Comparison of ENCODE assay signal across 8 mouse cellular contexts in genomic region chr4:144891121-144891711, GRCm38 (mm10). TPM values are rescaled to one million over a fixed set of nuclear protein-coding genes. Genes with fewer than 3 reads are reported as not detected.
DNase-seq lines count a peak whose midpoint lies in the region; ATAC-seq and TF ChIP-seq lines count a peak whose summit lies in the region.

No protein-coding gene starts in this region.

- peak; percentile 54 for DNase-seq in forebrain, embryonic 11.5 days (ENCODE audit: low spot score)
- DNase-seq in G1E (ENCODE audit: low spot score) (no peak), MN1 (ENCODE audit: low spot score) (no peak)
- no peak for DNase-seq in hindbrain, embryonic 14.5 days (ENCODE audit: low spot score)
- DNase-seq in liver, embryonic 11.5 days (ENCODE audit: low spot score), result no peak

- TF ChIP-seq CTCF in G1E (IDR thresholded peaks at IDR 0.05; ENCODE audit: low read depth, low read length), result no peak

- no peak overlapping the region for H3K4me2 ChIP-seq in forebrain, embryonic 11.5 days (ENCODE audit: low read depth, low read length, severe bottlenecking)
- H3K4me2 ChIP-seq in forebrain, embryonic 15.5 days (replicated peaks), result no peak overlapping the region
- peak overlapping the region; percentile 95 for H3K4me2 ChIP-seq in embryonic facial prominence, embryonic 15.5 days (replicated peaks)
- peak overlapping the region; percentile 90 for H3K4me2 ChIP-seq in hindbrain, embryonic 14.5 days (replicated peaks)
- H3K4me2 ChIP-seq in liver, embryonic 11.5 days, result peak overlapping the region; percentile 89
- peak overlapping the region; percentile 85 for H3K4me2 ChIP-seq in neural tube, embryonic 13.5 days

- peaks cover 24% of the 10 kb centered on the region for H3K27me3 ChIP-seq in forebrain, embryonic 11.5 days (ENCODE audit: control insufficient read depth, insufficient read depth, low read length)
- H3K27me3 ChIP-seq in forebrain, embryonic 15.5 days, result peaks cover 23% of the 10 kb centered on the region
- H3K27me3 ChIP-seq in G1E (ENCODE audit: insufficient read depth, low read length), result peaks cover 20% of the 10 kb centered on the region; the same call in 1 of the 2 replicates
- H3K27me3 ChIP-seq in embryonic facial prominence, embryonic 15.5 days, result no peaks in the 10 kb centered on the region
- H3K27me3 ChIP-seq in hindbrain, embryonic 14.5 days (ENCODE audit: control insufficient read depth, insufficient read depth, low read length), result peaks cover 24% of the 10 kb centered on the region
- H3K27me3 ChIP-seq in liver, embryonic 11.5 days (replicated peaks; ENCODE audit: control insufficient read depth, insufficient read depth, low read length), result peaks cover 18% of the 10 kb centered on the region
- peaks cover 13% of the 10 kb centered on the region; the same call in 1 of the 2 replicates for H3K27me3 ChIP-seq in neural tube, embryonic 13.5 days

- no peak overlapping the region for H3K9ac ChIP-seq in forebrain, embryonic 11.5 days (ENCODE audit: low read length)
- no peak overlapping the region for H3K9ac ChIP-seq in forebrain, embryonic 15.5 days (replicated peaks)
- no peak overlapping the region for H3K9ac ChIP-seq in embryonic facial prominence, embryonic 15.5 days
- no peak overlapping the region for H3K9ac ChIP-seq in hindbrain, embryonic 14.5 days
- H3K9ac ChIP-seq in liver, embryonic 11.5 days (ENCODE audit: low read depth, low read length), result no peak overlapping the region
- no peak overlapping the region for H3K9ac ChIP-seq in neural tube, embryonic 13.5 days

- H3K27ac ChIP-seq in forebrain, embryonic 11.5 days (ENCODE audit: low read depth, low read length), result no peak overlapping the region
- no peak overlapping the region for H3K27ac ChIP-seq in forebrain, embryonic 15.5 days (replicated peaks)
- H3K27ac ChIP-seq in embryonic facial prominence, embryonic 15.5 days (replicated peaks), result peak overlapping the region; percentile 85
- no peak overlapping the region for H3K27ac ChIP-seq in hindbrain, embryonic 14.5 days
- peak overlapping the region; percentile 65 for H3K27ac ChIP-seq in liver, embryonic 11.5 days (ENCODE audit: low read depth, low read length)
- peak overlapping the region; percentile 61; the same call in 1 of the 2 replicates for H3K27ac ChIP-seq in neural tube, embryonic 13.5 days (replicated peaks)

- no peak overlapping the region for H3K4me3 ChIP-seq in forebrain, embryonic 11.5 days (ENCODE audit: low read depth, low read length)
- H3K4me3 ChIP-seq in forebrain, embryonic 15.5 days, result no peak overlapping the region
- H3K4me3 ChIP-seq in G1E (ENCODE audit: low read depth, low read length), result no peak overlapping the region
- 0 out of 2 replicates have a peak overlapping the region, but pooled peaks have one; percentile 1 for H3K4me3 ChIP-seq in embryonic facial prominence, embryonic 15.5 days (replicated peaks)
- H3K4me3 ChIP-seq in hindbrain, embryonic 14.5 days (replicated peaks; ENCODE audit: low read length), result no peak overlapping the region
- H3K4me3 ChIP-seq in liver, embryonic 11.5 days (ENCODE audit: low read depth, low read length), result 0 out of 2 replicates have a peak overlapping the region, but pooled peaks have one; percentile 63
- no peak overlapping the region for H3K4me3 ChIP-seq in neural tube, embryonic 13.5 days

- H3K9me3 ChIP-seq in forebrain, embryonic 11.5 days (ENCODE audit: control insufficient read depth, low read length), result no peaks in the 10 kb centered on the region
- no peaks in the 10 kb centered on the region for H3K9me3 ChIP-seq in forebrain, embryonic 15.5 days
- peaks cover 6% of the 10 kb centered on the region; the same call in 1 of the 2 replicates for H3K9me3 ChIP-seq in G1E (replicated peaks)
- H3K9me3 ChIP-seq in embryonic facial prominence, embryonic 15.5 days (replicated peaks), result no peaks in the 10 kb centered on the region
- H3K9me3 ChIP-seq in hindbrain, embryonic 14.5 days (ENCODE audit: control insufficient read depth, low read length), result no peaks in the 10 kb centered on the region
- H3K9me3 ChIP-seq in liver, embryonic 11.5 days (ENCODE audit: control insufficient read depth, low read length), result no peaks in the 10 kb centered on the region
- H3K9me3 ChIP-seq in neural tube, embryonic 13.5 days, result no peaks in the 10 kb centered on the region

- 47% methylated on average over 10 of the region's 10 CpGs for WGBS in forebrain, embryonic 11.5 days
- 55% methylated on average over 10 of the region's 10 CpGs for WGBS in forebrain, embryonic 15.5 days
- WGBS in embryonic facial prominence, embryonic 15.5 days, result 49% methylated on average over 10 of the region's 10 CpGs
- 56% methylated on average over 10 of the region's 10 CpGs for WGBS in hindbrain, embryonic 14.5 days
- 28% methylated on average over 10 of the region's 10 CpGs for WGBS in liver, embryonic 11.5 days
- WGBS in neural tube, embryonic 13.5 days, result 37% methylated on average over 10 of the region's 10 CpGs

- H3K4me1 ChIP-seq in forebrain, embryonic 11.5 days (replicated peaks; ENCODE audit: control insufficient read depth, insufficient read depth, low read length), result peaks cover 8% of the 10 kb centered on the region
- peaks cover 26% of the 10 kb centered on the region for H3K4me1 ChIP-seq in forebrain, embryonic 15.5 days
- H3K4me1 ChIP-seq in G1E (ENCODE audit: insufficient read depth, low read depth, low read length), result peaks cover 27% of the 10 kb centered on the region
- peaks cover 44% of the 10 kb centered on the region for H3K4me1 ChIP-seq in embryonic facial prominence, embryonic 15.5 days
- H3K4me1 ChIP-seq in hindbrain, embryonic 14.5 days (replicated peaks; ENCODE audit: control insufficient read depth, insufficient read depth, low read length), result peaks cover 24% of the 10 kb centered on the region
- H3K4me1 ChIP-seq in liver, embryonic 11.5 days (replicated peaks; ENCODE audit: control insufficient read depth, insufficient read depth, low read length), result peaks cover 21% of the 10 kb centered on the region
- peaks cover 50% of the 10 kb centered on the region for H3K4me1 ChIP-seq in neural tube, embryonic 13.5 days (replicated peaks)

- peak; percentile 8; the same call in 1 of the 2 replicates for ATAC-seq in forebrain, embryonic 11.5 days (replicated peaks; ENCODE audit: low FRiP score)
- no peak for ATAC-seq in forebrain, embryonic 15.5 days (replicated peaks)
- peak; percentile 24; the same call in 1 of the 2 replicates for ATAC-seq in G1E (ENCODE audit: extremely low read depth, insufficient number of reproducible peaks, low FRiP score, poor library complexity, severe bottlenecking)
- ATAC-seq in embryonic facial prominence, embryonic 15.5 days (ENCODE audit: insufficient number of reproducible peaks, low FRiP score, low TSS enrichment, low read depth), result peak; percentile 30; the same call in 1 of the 2 replicates
- no peak for ATAC-seq in hindbrain, embryonic 14.5 days (ENCODE audit: low FRiP score)
- peak; percentile 6; the same call in 1 of the 2 replicates for ATAC-seq in liver, embryonic 11.5 days (replicated peaks; ENCODE audit: low FRiP score)
- 0 out of 2 replicates have a peak, but pooled peaks have one; percentile 10 for ATAC-seq in neural tube, embryonic 13.5 days (ENCODE audit: low read depth)

- H3K36me3 ChIP-seq in forebrain, embryonic 11.5 days (ENCODE audit: control insufficient read depth, insufficient read depth, low read length), result no peaks in the 10 kb centered on the region
- H3K36me3 ChIP-seq in forebrain, embryonic 15.5 days, result no peaks in the 10 kb centered on the region
- H3K36me3 ChIP-seq in G1E (replicated peaks), result no peaks in the 10 kb centered on the region
- no peaks in the 10 kb centered on the region for H3K36me3 ChIP-seq in embryonic facial prominence, embryonic 15.5 days
- no peaks in the 10 kb centered on the region for H3K36me3 ChIP-seq in hindbrain, embryonic 14.5 days (replicated peaks; ENCODE audit: control insufficient read depth, insufficient read depth)
- no peaks in the 10 kb centered on the region for H3K36me3 ChIP-seq in liver, embryonic 11.5 days (ENCODE audit: control insufficient read depth, insufficient read depth, low read length)
- no peaks in the 10 kb centered on the region for H3K36me3 ChIP-seq in neural tube, embryonic 13.5 days

RNA-seq across cellular contexts. Expression of gene Dhrs3, which starts 1.4 kb away (rescaled TPM):
- polyA plus RNA-seq in forebrain, embryonic 11.5 days (2014; fragmentation: Nextera tagmentation; extraction: Ambion mirVana), result 5.8 and 8.1 TPM in 2 replicates
- 18.3 and 19.6 TPM in 2 replicates for polyA plus RNA-seq in forebrain, embryonic 15.5 days (2015; fragmentation: Nextera tagmentation; extraction: Ambion mirVana)
- total RNA-seq in G1E (2014; fragmentation: Nextera tagmentation) (2.4 and 4.4 TPM in 2 replicates), G1E (2017) (20.9 and 22.4 TPM in 2 replicates)
- polyA plus RNA-seq in G1E (2012), result 0.07 and 0.36 TPM in 2 replicates
- polyA plus RNA-seq in embryonic facial prominence, embryonic 15.5 days (2015; fragmentation: Nextera tagmentation; extraction: Ambion mirVana), result 73.3 and 75.7 TPM in 2 replicates
- polyA plus RNA-seq in hindbrain, embryonic 14.5 days (2014; fragmentation: Nextera tagmentation; extraction: Ambion mirVana), result 41.5 and 45.3 TPM in 2 replicates
- polyA plus RNA-seq in liver, embryonic 11.5 days (2014; fragmentation: Nextera tagmentation; extraction: Ambion mirVana), result 42.9 and 45.3 TPM in 2 replicates
- 45.8 and 52.2 TPM in 2 replicates for polyA plus RNA-seq in neural tube, embryonic 13.5 days (2015; fragmentation: Nextera tagmentation; extraction: Ambion mirVana)

Comparison
In these comparisons a context has a peak if more than half of its experiments do, and no peak if none do; other contexts are left out.
1. ATAC-seq: peak in forebrain, embryonic 11.5 days (single experiment), G1E (single experiment), embryonic facial prominence, embryonic 15.5 days (single experiment), liver, embryonic 11.5 days (single experiment) and neural tube, embryonic 13.5 days (single experiment); none in forebrain, embryonic 15.5 days (single experiment) and hindbrain, embryonic 14.5 days (single experiment).
2. H3K27ac ChIP-seq: peak in embryonic facial prominence, embryonic 15.5 days (single experiment), liver, embryonic 11.5 days (single experiment) and neural tube, embryonic 13.5 days (single experiment); none in forebrain, embryonic 11.5 days (single experiment), forebrain, embryonic 15.5 days (single experiment) and hindbrain, embryonic 14.5 days (single experiment).
3. H3K4me2 ChIP-seq: peak in embryonic facial prominence, embryonic 15.5 days (single experiment), hindbrain, embryonic 14.5 days (single experiment), liver, embryonic 11.5 days (single experiment) and neural tube, embryonic 13.5 days (single experiment); none in forebrain, embryonic 11.5 days (single experiment) and forebrain, embryonic 15.5 days (single experiment).
4. H3K4me3 ChIP-seq: peak in embryonic facial prominence, embryonic 15.5 days (single experiment) and liver, embryonic 11.5 days (single experiment); none in forebrain, embryonic 11.5 days (single experiment), forebrain, embryonic 15.5 days (single experiment), G1E (single experiment), hindbrain, embryonic 14.5 days (single experiment) and neural tube, embryonic 13.5 days (single experiment).